ENCODE assay signal across 7 mouse cellular contexts in the genomic region with DNA sequence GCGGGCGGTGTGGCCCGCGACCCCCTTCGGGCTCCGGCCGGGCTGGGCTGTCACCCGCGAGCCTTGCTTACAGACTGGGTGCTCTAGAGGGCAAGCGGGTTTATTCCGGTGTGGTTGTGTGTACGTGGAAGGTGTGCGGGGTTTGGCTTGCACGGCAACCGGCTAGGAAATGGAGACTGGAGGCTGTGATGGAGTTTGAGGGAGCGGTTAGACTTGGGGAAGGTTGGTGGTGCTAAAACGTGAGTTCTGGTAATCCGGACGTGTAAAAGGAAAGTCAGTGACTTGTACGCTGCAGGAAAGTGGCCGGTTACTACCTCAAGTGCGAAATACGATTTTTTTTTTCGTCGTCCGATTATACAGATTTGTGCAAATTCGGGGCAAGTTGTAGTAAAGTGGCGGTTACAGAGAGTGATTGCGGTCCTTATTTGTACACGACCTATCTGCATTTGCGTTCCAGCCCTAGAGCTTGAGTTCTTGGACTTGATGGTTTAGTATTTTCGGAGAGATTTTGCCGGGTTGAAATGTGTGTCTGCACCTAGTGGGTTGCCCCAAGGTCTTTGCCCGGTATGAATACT. TPM values are rescaled to one million over a fixed set of nuclear protein-coding genes. Genes with fewer than 3 reads are reported as not detected.
A peak's percentile ranks its signal among the peaks of the same experiment; 100 is the strongest.
DNase-seq lines count a peak whose midpoint lies in the region; ATAC-seq and TF ChIP-seq lines count a peak whose summit lies in the region.

No protein-coding gene starts in this region.

- H3K4me1 ChIP-seq in liver, embryonic 12.5 days, result peaks cover 37% of the 10 kb centered on the region
- H3K4me1 ChIP-seq in olfactory bulb, adult 2 months (ENCODE audit: control insufficient read depth, insufficient read depth, low read length), result no peaks in the 10 kb centered on the region; the same call in 1 of the 2 replicates

- H3K27ac ChIP-seq in liver, embryonic 12.5 days, result peak overlapping the region; percentile 90
- peak overlapping the region; percentile 48 for H3K27ac ChIP-seq in olfactory bulb, adult 2 months (ENCODE audit: insufficient read depth, low read depth, low read length)

- peaks cover 2% of the 10 kb centered on the region; the same call in 1 of the 2 replicates for H3K27me3 ChIP-seq in liver, embryonic 12.5 days (replicated peaks)

- TF ChIP-seq CTCF in brain, embryonic 14.5 days (IDR thresholded peaks at IDR 0.05; ENCODE audit: borderline replicate concordance, extremely low read depth, insufficient read depth, insufficient read length), result no peak
- no peak for TF ChIP-seq CTCF in olfactory bulb, adult 2 months (IDR thresholded peaks at IDR 0.05; ENCODE audit: insufficient read depth, low read depth, low read length)

- no peak for TF ChIP-seq POLR2A in brain, embryonic 14.5 days (IDR thresholded peaks at IDR 0.05; ENCODE audit: borderline replicate concordance, extremely low read depth, insufficient read depth, insufficient read length, poor library complexity, severe bottlenecking)
- TF ChIP-seq POLR2A in olfactory bulb, adult 2 months (IDR thresholded peaks at IDR 0.05; ENCODE audit: insufficient read depth, low read depth, low read length), result no peak

- H3K9ac ChIP-seq in liver, embryonic 12.5 days, result peak overlapping the region; percentile 98

- peak overlapping the region; percentile 96 for H3K4me3 ChIP-seq in liver, embryonic 12.5 days
- peak overlapping the region; percentile 91 for H3K4me3 ChIP-seq in olfactory bulb, adult 2 months (ENCODE audit: insufficient read depth, low read depth, low read length)

- no peaks in the 10 kb centered on the region for H3K9me3 ChIP-seq in liver, embryonic 12.5 days (replicated peaks)

- peak; percentile 36 for DNase-seq in right cerebral cortex, postnatal 14 days
- DNase-seq in right cerebral cortex, postnatal 25 days, result no peak
- DNase-seq in brain, embryonic 14.5 days (ENCODE audit: low read depth), result peak; percentile 41
- DNase-seq in heart, postnatal 10 days, result peak; percentile 20 to 33
- DNase-seq in layer of hippocampus, adult 9-11 months, result no peak

- intact Hi-C loops in heart, postnatal 10 days (cut with DNase I), result loop anchor here (10.0 kb wide), 1 partner anchor 1374 kb away; a partner anchor contains a TSS

- H3K4me2 ChIP-seq in liver, embryonic 12.5 days, result peak overlapping the region; percentile 80

- 2% methylated on average over 34 of the region's 34 CpGs for WGBS in liver, embryonic 12.5 days (ENCODE audit: insufficient replicate concordance)
- under 1% methylated on average over 34 of the region's 34 CpGs for WGBS in olfactory bulb, adult 2 months

- peak; percentile 17 for ATAC-seq in liver, embryonic 12.5 days

- peaks cover 49% of the 10 kb centered on the region for H3K36me3 ChIP-seq in liver, embryonic 12.5 days

RNA-seq across cellular contexts. Expression of a gene that starts 0.7 kb away (rescaled TPM):
- polyA plus RNA-seq in brain, embryonic 14.5 days (2012; rRNA removed), result 1,108 and 1,128 TPM in 2 replicates
- total RNA-seq in heart, postnatal 10 days (2021), result 100 to 1,000 TPM; 730 to 733 TPM
- polyA plus RNA-seq in liver, embryonic 12.5 days (2016; fragmentation: Nextera tagmentation; extraction: Ambion mirVana), result 511 and 538 TPM in 2 replicates
- 807 TPM in 1 of 2 replicates, not detected in the other for polyA plus RNA-seq in olfactory bulb, adult 2 months (2012; ENCODE audit: insufficient read depth, insufficient read length, low replicate concordance, missing spikeins)

Comparison
In these comparisons a context has a peak if more than half of its experiments do, and no peak if none do; other contexts are left out.
1. DNase-seq: peak in right cerebral cortex, postnatal 14 days (single experiment), brain, embryonic 14.5 days (single experiment) and heart, postnatal 10 days (2 of 2); none in right cerebral cortex, postnatal 25 days (single experiment) and layer of hippocampus, adult 9-11 months (single experiment).